Mouse (Mus musculus) cerebellum, adult 18-20 months (tissue): ENCODE data around the gene Nr2c1.

ENCODE experiments used
- DNase-seq, 2 experiments: peaks; one replicate each; pipeline ENCODE4 v3.0.0; 2021

Nr2c1 gene

GRCm38 (mm10) chr10:94210718-94211618, 63.1 kb downstream of the Nr2c1 start:
- DNase-seq = no peak

GRCm38 (mm10) chr10:94211725-94212124, 63.9 kb downstream of the Nr2c1 start:
- DNase-seq = no peak

DNA sequence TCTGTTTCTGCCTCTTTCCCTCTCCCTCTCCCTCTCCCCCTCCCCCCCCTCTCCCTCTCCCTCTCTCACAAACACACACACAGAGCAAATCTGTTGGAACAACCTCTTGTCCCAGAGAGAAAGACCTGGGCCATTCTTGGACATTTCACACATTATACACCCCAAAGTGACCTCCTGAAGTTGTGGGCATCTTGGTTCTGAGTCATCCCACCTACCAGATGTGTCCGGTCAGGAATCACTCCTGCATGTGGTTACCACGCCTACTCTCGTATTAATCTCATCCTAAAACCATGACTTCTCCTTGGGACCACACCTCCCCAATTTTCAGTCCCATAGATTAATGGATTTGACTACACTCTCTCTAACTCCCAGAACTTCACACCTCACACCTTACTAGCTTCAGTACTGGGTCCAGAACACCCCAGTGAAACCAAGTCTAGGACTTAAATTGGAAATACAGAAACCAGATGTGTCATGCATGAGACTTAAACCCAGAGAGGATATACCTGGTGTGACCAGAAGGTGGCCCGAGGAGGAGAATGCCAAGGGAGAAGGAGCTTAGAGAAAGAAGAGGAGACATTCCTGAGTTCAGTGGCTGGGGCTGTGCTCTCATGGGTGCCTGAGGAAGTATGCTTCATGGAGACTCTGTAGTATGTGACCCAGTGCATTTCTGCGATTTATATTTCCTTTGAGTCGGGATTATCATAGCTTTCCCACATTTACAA, 77.4 kb downstream of the Nr2c1 start:
- DNase-seq = no peak

DNA sequence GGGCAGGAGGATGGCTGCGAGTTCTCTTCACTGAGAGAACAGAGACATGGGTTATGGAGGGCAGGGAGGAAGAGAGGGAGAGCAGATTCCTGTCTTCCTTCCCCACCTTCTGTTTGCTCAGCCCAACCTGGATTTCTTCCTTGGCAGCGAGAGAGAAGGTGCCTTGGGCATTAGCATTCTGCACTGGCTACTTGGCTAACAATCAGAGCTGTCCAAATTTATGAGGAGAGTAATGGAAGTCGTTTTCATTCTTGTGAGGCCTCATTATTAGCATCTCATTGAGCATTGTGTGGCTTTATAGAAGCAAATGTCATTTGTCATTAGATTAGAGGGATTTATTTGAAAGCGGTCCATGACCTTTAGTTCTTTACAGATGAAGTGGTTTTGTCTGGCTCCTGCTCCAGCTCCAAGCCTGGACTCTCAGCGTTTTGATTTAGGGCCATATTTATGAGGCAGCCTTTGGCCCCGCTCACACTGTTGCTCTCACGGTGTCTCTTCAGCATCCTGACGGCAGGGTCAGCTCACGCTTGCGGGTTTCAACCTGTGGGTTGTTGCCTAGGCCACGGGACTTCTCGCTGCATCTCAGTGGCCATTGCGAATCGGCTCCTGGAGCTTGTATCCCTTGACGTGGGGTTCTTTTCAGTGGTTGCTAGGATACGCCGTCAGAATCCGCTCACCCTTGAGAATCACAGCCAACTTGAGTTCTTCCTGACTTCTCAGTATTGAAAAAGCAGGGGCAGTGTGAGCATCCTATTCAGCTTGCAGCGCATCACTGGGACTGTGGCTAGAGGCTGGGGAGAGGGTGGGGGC, 82.6 kb downstream of the Nr2c1 start:
- DNase-seq = peak; percentile 23 to 24

GRCm38 (mm10) chr10:94231025-94231424, 83.2 kb downstream of the Nr2c1 start:
- DNase-seq = no peak

- no peak for DNase-seq
Measured at GRCm38 (mm10) chr10:94235200-94235599, 87.4 kb downstream of the Nr2c1 start.

- DNase-seq = no peak
Measured at GRCm38 (mm10) chr10:94241346-94241745, 93.5 kb downstream of the Nr2c1 start.
